Mouse (Mus musculus) limb, embryonic 10.5 days (tissue): ENCODE measurements around the gene Lgi4. TPM values are rescaled to one million over a fixed set of nuclear protein-coding genes. Genes with fewer than 3 reads are reported as not detected.

Experiments used
- DNase-seq: peaks from one replicate; pipeline ENCODE4 v3.0.0-alpha.2; 2017; ENCODE audit warnings: low spot score
- H3K27ac ChIP-seq: fragments of 300-500 bp; sonication (generic); 2 replicates; pipeline ENCODE4 v1.5.1; 2016; ENCODE audit warnings: mild to moderate bottlenecking
- H3K27me3 ChIP-seq: fragments of 300-500 bp; sonication (generic); 2 replicates; pipeline ENCODE4 v1.6.1; 2016; ENCODE audit warnings: low read depth, mild to moderate bottlenecking; ENCODE audit not compliant: poor library complexity, severe bottlenecking
- H3K36me3 ChIP-seq: fragments of 300-500 bp; sonication (generic); 2 replicates; pipeline ENCODE4 v1.6.1; 2016; ENCODE audit warnings: mild to moderate bottlenecking, moderate library complexity
- H3K4me1 ChIP-seq: fragments of 300-500 bp; sonication (generic); 2 replicates; pipeline ENCODE4 v1.6.1; 2016
- H3K4me3 ChIP-seq: fragments of 300-500 bp; sonication (generic); 2 replicates; pipeline ENCODE4 v1.5.1; 2016; ENCODE audit warnings: mild to moderate bottlenecking, moderate library complexity
- H3K9me3 ChIP-seq: fragments of 300-500 bp; sonication (generic); replicated peaks from 2 replicates; pipeline ENCODE4 v1.6.1; 2016; ENCODE audit warnings: mild to moderate bottlenecking
- WGBS: fragments of 180-500 bp; shearing (Covaris S2); methylation state at CpG from one replicate; pipeline ENCODE4 v1.1.7; 2016; 5-methylcytosine and 5-hydroxymethylcytosine counted together
- polyA plus RNA-seq: library from polyadenylated mRNA; unstranded; fragments of >200 nt; fragmentation: Nextera tagmentation; extraction: Ambion mirVana; gene quantifications from 2 replicates; pipeline ENCODE4 v1.2.1, GENCODE M21; 2016

The Lgi4 gene
- polyA plus RNA-seq, 1 experiment from 2014 or later: 0.16 TPM

DNA sequence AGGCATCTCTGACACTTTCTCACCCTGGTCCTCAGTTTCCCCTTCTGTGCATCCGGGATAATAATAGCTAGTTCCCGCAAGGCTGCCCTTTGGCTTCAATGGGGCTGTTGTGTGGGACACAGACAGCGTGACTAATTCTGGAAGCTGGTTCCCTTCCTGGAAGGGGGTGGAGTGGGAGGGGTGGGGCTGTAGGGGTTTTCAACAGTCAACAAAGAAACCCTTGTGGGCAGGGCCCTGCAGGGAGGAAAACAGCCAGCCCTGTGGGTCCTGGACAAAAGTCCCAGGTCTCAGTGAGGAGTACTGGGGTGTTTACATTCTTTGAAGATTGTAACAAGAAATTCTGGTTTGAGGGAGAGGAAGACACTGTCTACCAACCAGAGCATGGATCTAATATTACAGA is 26.0 kb downstream of the Lgi4 start:
- Histone ChIP-seq H3K36me3 (no peaks in the 10 kb centered on the region), H3K27me3 (no peaks in the 10 kb centered on the region)
- no peak for DNase-seq

DNA sequence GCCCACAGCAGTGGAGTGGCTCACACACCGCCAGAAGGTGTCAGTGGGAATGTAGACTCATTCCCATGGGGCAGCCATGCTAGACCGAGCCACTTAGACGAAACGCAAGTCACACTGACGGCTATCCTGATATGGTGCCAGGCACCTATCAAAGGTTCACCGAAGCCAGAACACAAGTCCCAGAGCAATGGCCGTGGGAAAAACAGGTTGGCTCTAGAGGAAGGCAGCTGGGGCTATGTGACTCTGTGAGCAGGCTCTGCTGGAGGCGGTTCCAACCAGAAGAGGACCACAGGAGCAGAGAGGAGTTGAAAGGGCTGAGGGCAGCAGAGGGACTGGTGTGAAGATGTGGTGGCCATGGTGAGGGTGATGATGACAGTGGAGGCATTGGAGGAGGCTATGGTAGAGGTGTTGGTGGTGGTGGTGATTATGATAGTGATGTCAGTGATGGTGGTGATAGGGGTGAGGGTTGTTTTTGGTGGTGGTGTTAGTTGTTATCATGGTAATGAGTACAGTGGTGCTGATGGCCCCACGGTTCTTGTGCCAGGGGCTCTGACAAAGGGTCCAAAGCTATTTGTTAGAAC is 27.1 kb downstream of the Lgi4 start:
- no peaks in the 10 kb centered on the region for H3K36me3 ChIP-seq
- no peak for DNase-seq
- no peaks in the 10 kb centered on the region for H3K27me3 ChIP-seq
- peaks cover 20% of the 10 kb centered on the region; the same call in 1 of the 2 replicates for H3K4me1 ChIP-seq
- peak overlapping the region; percentile 42; the same call in 1 of the 2 replicates for H3K27ac ChIP-seq
- 91% methylated on average over 9 of the region's 9 CpGs for WGBS
- no peak overlapping the region for H3K4me3 ChIP-seq
- no peaks in the 10 kb centered on the region for H3K9me3 ChIP-seq

More for the DNA sequence above, 26.0 kb downstream of the Lgi4 start:
- Histone ChIP-seq H3K27ac (peak overlapping the region; percentile 42; the same call in 1 of the 2 replicates), H3K4me1 (peaks cover 20% of the 10 kb centered on the region; the same call in 1 of the 2 replicates), H3K9me3 (no peaks in the 10 kb centered on the region), H3K4me3 (no peak overlapping the region)
- 65% methylated on average over 3 of the region's 3 CpGs for WGBS

DNA sequence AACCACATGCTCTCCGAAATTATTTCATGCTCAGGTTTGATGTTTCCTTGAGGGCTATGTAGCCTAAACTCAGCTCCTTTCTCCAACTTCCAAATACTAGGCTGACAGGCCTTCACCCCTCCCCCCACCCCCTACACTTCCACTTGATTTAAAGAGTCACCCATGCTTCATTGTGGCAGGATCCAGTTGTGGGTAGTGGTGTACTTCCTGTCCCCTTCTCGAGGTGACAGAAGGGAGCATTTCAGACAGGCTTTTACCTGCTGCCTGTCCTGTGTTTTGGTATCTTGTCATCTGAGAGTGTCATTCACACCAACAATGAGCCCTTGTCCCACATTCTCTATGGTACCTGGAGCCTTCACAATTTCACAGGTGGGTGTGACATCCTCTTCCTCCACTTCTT is 28.1 kb downstream of the Lgi4 start:
- whole genome bisulfite sequencing: 56% methylated on average over 2 of the region's 2 CpGs

DNA sequence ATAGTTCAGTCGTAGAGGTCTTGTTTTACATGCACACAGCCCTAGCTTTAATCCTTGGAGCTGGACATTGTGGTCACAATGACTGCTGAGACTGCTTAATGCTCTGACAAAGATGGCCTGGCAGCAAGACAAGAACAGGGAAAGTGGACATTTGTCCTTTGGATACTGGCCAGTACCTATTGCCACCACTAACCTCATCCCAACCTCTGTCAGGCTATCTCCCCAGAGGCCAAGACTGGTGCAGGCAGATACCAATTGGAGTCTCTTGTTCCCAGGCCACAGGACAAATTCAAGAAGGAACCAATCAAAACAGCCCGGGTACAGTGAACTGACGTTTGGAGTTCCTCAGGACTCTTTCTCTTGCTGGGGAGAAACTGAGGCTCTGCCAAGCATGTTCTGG is 29.1 kb downstream of the Lgi4 start:
- WGBS: 80% methylated on average over 3 of the region's 3 CpGs
- no peaks in the 10 kb centered on the region for H3K36me3 ChIP-seq
- H3K27me3 ChIP-seq: no peaks in the 10 kb centered on the region
- H3K27ac ChIP-seq: no peak overlapping the region
- no peaks in the 10 kb centered on the region for H3K9me3 ChIP-seq
- peaks cover 14% of the 10 kb centered on the region; the same call in 1 of the 2 replicates for H3K4me1 ChIP-seq
- no peak for DNase-seq
- H3K4me3 ChIP-seq: no peak overlapping the region

More for the DNA sequence above, 28.1 kb downstream of the Lgi4 start:
- no peaks in the 10 kb centered on the region for H3K27me3 ChIP-seq
- H3K27ac ChIP-seq: no peak overlapping the region
- DNase-seq: no peak
- no peaks in the 10 kb centered on the region for H3K36me3 ChIP-seq
- H3K4me1 ChIP-seq: peaks cover 20% of the 10 kb centered on the region; the same call in 1 of the 2 replicates
- H3K9me3 ChIP-seq: no peaks in the 10 kb centered on the region
- no peak overlapping the region for H3K4me3 ChIP-seq

DNA sequence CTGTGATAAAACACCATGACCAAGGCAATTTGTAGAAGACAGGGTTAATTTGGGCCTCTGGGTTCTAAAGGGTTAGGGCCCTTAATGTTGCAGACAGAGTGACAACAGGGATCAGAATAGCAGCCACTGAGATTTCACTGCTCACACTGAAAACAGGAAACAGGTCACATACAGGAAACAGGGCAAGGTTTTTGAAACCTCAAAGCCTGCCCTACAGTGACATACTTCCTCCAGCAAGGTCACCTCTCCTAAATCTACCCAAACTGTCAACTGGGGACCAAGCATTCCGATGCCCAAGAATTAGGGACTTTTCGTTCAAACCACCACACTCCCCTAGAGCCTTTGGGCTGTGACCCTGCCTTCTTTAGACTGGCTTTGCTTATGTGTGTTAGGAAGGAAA is 30.6 kb downstream of the Lgi4 start:
- Histone ChIP-seq H3K4me1 (peaks cover 6% of the 10 kb centered on the region; the same call in 1 of the 2 replicates), H3K4me3 (no peak overlapping the region), H3K27ac (no peak overlapping the region), H3K36me3 (no peaks in the 10 kb centered on the region), H3K27me3 (no peaks in the 10 kb centered on the region), H3K9me3 (no peaks in the 10 kb centered on the region)
- WGBS: 80% methylated on average over 2 of the region's 2 CpGs
- DNase-seq: no peak

DNA sequence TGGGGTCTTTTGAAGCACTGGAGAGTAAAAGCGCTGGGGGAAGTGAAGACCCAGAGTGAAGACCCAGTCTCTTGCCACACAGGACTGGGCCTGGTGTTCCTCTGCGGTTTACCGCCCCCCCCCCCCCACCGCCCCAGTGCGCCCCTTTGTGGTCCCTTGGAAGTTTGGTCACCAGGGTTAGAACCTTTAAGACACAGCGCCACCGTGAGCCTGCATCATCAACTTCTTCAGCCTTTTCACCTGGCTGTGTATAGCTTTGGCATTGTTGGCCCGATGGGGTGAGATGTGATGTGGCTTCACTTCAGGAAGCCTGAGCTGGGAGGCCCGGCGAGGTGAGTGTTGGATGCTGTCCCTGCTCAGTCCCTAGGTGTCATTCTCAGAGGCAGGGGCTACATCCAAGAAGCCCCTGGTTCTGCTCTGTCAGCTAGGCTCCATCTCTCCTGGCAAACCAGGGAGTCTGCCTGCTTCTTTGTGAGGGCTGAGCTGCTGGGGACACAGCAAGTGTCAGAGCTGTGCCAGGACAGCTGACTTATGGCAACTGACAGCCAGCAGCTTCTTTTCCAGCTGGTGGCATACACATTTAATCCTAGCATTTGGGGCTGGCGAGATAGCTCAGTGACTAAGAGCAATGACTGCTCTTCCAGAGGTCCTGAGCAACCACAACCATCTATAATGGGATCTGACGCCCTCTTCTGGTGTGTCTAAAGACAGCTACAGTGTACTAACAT is 35.8 kb downstream of the Lgi4 start:
- Histone ChIP-seq H3K36me3 (no peaks in the 10 kb centered on the region), H3K9me3 (no peaks in the 10 kb centered on the region), H3K27me3 (no peaks in the 10 kb centered on the region), H3K4me3 (no peak overlapping the region), H3K27ac (no peak overlapping the region), H3K4me1 (peaks cover 11% of the 10 kb centered on the region)
- WGBS: 18% methylated on average over 11 of the region's 12 CpGs
- no peak for DNase-seq

DNA sequence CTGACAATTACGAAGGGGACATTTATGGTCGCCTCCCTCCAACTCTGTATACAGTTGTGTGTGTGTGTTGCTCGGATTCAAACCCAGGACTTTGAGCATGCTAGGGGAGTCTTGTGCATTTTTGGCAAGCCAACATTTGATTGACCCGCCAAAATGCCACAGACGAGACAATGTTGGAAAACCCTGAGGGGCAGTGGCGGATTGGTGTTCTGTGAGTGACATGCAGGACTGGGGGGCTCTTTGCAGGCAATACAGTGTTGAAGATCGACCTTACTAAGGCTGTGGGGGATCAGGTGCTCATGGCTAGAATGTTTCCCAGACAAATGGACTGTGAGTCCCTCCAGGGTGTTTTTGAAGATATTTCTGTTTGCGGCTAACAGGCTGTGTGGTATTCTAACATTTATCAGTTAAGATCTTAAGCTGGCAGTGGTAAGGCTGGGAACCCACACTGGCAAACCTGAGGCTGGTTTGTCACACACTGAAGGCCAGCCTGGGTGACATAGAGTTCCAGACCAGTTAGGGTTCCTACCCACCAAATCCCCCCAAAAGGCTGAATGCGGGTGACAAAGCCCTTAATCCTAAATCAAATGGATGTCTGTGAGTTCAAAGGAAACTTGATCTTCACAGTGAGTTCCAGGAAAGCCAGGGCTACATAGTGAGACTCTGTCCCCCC is 37.9 kb downstream of the Lgi4 start:
- WGBS: 72% methylated on average over 9 of the region's 9 CpGs
- no peak overlapping the region for H3K27ac ChIP-seq
- no peak for DNase-seq

DNA sequence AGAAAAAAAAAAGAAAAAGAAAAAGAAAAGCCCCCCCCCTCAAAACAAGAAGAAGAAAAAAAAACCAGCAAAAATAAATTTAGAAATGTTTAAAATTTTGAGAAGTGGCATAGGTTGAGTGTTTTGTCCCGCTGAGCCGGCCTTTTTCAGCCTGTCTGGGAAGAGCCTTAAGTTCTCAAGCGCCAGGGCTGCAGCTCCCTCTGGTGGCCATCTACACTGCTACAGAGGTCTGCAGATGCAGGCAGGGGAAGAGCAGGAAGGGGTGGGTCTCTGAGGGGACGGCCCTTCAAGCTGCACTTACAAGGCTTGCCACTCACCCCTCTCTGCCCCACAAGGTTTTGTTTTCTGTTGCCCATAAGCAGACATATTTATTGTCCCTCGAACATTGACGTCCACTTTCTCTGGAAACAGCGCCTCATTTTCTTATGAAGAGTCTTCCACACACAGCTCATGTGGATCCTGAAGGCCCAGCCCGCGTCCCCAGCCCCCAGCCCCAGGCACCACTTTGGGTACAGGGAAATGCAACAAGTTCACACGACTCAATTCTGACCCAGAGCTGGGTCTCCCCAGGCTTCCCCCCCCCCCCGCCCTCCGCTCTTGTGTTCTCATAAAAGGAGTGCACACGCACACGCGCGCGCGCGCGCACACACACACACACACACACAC is 38.6 kb downstream of the Lgi4 start:
- WGBS: 35% methylated on average over 20 of the region's 20 CpGs

More for the DNA sequence above, 37.9 kb downstream of the Lgi4 start:
- no peak overlapping the region for H3K4me3 ChIP-seq
- peaks cover 11% of the 10 kb centered on the region for H3K4me1 ChIP-seq
- H3K9me3 ChIP-seq: no peaks in the 10 kb centered on the region
- H3K27me3 ChIP-seq: no peaks in the 10 kb centered on the region
- H3K36me3 ChIP-seq: no peaks in the 10 kb centered on the region

DNA sequence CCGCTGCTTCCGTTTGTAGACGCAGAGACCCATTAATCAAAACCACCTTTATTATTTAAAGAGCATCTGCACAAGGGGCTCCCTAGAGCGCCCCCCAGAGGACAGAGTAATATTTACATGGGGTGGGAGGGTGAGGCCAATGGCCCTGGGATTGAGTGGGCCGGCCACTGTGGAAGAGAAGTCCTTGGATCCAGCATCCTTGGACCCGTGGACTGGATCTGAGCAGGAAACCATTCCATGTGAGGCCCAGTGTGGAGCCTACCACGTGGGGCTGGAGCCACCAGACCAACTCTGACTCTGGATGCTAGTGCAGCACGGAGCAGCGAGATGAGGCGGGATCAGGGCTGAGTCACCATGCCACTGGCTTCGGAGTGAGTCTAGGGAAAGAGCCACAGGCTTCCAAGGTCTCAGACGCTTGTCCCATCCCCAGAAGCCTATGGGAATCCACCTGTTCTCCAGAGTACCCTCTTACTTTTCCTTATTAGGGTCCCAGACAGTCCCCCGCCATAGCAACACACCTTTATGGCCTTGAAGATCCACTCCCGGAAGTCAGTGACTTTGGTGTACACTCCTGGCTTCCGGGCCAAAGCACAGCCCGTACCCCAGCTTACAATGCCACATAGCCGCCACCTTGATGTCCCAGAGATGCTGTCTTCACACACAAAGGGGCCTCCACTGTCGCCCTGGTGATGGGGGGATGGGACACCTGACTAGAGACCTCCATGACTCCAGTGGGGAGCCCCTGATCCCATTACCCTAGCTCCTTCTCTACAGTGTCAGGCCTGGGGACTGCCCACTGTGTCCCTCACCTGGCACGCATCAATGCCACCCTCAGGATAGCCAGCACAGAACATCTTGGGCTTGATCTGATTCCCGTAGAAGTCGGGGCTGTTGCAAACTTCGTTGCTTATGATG is 39.8 kb downstream of the Lgi4 start:
- DNase-seq: no peak
- no peak overlapping the region for H3K27ac ChIP-seq

More for the DNA sequence above, 38.6 kb downstream of the Lgi4 start:
- peak; percentile 91 for DNase-seq
- peaks cover 11% of the 10 kb centered on the region for H3K4me1 ChIP-seq
- H3K27me3 ChIP-seq: no peaks in the 10 kb centered on the region
- no peaks in the 10 kb centered on the region for H3K9me3 ChIP-seq
- H3K4me3 ChIP-seq: peak overlapping the region; percentile 37
- peak overlapping the region; percentile 66 for H3K27ac ChIP-seq
- H3K36me3 ChIP-seq: no peaks in the 10 kb centered on the region

DNA sequence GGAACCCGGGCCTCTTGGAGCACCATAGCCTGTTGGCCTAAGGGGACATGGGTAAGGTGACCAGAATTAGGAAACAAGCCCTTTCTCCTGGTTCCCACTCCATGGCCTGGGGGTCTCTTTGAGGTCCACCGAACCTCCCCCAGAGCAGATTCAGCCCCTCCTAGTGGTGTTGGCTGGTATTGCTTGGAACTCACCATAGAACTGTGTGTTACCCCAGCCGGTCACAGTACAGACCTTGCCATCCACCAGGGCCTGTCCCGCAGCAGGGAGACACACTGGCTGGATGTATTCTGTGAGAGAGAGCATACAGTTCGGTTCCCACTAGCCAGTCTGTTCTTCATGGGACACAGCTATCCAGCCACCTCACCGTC is 40.5 kb downstream of the Lgi4 start:
- WGBS: 91% methylated on average over 6 of the region's 6 CpGs
- peaks cover 11% of the 10 kb centered on the region for H3K4me1 ChIP-seq
- no peaks in the 10 kb centered on the region for H3K36me3 ChIP-seq
- no peak overlapping the region for H3K27ac ChIP-seq
- H3K9me3 ChIP-seq: no peaks in the 10 kb centered on the region
- no peak for DNase-seq
- H3K27me3 ChIP-seq: 0 out of 2 replicates have a peak, but pooled peaks cover 12% of the 10 kb centered on the region
- no peak overlapping the region for H3K4me3 ChIP-seq

More for the DNA sequence above, 39.8 kb downstream of the Lgi4 start:
- no peaks in the 10 kb centered on the region for H3K9me3 ChIP-seq
- 0 out of 2 replicates have a peak, but pooled peaks cover 11% of the 10 kb centered on the region for H3K27me3 ChIP-seq
- 80% methylated on average over 22 of the region's 22 CpGs for WGBS
- H3K4me1 ChIP-seq: peaks cover 11% of the 10 kb centered on the region
- no peaks in the 10 kb centered on the region for H3K36me3 ChIP-seq
- H3K4me3 ChIP-seq: no peak overlapping the region

DNA sequence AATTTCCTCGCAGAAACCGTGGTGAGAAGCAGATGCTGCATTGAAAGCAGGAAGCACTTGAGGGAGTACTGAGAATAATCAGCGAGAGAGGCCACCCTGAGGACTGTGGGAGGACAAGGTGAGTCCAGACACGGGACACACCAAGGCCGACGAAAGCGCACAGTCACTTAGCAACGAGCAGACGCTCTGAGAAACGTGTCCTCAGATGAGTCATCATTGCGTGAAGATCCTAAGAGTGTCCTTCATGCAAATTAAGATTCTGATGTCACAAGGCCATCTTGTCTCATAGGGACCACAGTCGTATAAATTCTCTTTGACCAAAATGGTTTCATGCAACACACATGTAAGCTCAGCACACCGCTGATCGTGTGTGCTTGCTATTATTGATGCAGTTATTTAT is 41.6 kb downstream of the Lgi4 start:
- Histone ChIP-seq H3K9me3 (no peaks in the 10 kb centered on the region), H3K27me3 (0 out of 2 replicates have a peak, but pooled peaks cover 12% of the 10 kb centered on the region), H3K36me3 (no peaks in the 10 kb centered on the region), H3K4me1 (peaks cover 11% of the 10 kb centered on the region), H3K4me3 (no peak overlapping the region), H3K27ac (no peak overlapping the region)
- WGBS: 87% methylated on average over 14 of the region's 14 CpGs
- DNase-seq: no peak
